Mouse (Mus musculus): ENCODE data around the gene Sh3gl3. TPM values are rescaled to one million over a fixed set of nuclear protein-coding genes. Genes with fewer than 3 reads are reported as not detected.

The Sh3gl3 gene
- total RNA-seq (2022) = 10 to 100 TPM; 50.3 to 59.5 (median 55.5) TPM

DNA sequence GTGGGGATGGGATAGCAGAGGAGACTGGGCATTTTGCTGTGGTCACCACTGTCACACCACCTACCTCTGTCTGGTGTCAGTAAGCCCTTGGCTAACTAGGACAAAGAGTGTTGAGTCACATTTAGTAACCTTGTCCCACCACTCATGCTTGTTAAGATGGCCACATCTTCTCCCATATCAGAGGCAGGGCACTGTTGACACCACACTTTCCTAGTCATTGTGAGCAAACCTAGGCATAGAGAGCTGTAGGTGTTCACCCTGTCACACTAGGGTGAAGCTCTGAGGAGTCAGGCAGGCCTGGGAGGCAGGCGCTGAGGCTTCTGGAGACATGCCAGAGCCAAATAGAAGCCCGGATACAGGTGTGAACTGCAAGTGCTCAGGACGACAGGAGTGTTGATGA is at the start of gene Sh3gl3:
TSS of gene Sh3gl3 (plus strand) at position 301 of the 400 bp plus-strand sequence.
- no peak for DNase-seq (ENCODE audit: low spot score in 2 of 2)

DNA sequence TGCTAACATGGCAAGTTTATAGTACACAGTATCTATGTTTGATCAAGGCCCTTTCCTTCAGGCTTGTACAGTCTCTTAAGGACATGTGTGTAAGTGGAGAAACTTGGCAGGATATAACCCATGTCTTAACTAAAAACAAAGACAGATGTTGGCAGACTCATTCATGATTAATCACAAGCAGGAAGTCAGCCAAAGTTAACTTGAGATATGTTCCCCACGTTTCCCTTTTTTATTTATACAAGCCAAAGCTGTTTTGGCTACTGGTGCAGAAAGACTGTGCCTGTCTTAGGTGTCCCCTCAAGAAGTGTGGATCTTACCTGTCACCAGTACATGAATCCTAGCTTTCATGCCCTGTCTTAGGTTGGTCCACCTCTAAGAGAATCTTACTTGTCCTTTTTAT is 35.4 kb upstream of the Sh3gl3 start:
- DNase-seq (ENCODE audit: low spot score in 2 of 2) = no peak

DNA sequence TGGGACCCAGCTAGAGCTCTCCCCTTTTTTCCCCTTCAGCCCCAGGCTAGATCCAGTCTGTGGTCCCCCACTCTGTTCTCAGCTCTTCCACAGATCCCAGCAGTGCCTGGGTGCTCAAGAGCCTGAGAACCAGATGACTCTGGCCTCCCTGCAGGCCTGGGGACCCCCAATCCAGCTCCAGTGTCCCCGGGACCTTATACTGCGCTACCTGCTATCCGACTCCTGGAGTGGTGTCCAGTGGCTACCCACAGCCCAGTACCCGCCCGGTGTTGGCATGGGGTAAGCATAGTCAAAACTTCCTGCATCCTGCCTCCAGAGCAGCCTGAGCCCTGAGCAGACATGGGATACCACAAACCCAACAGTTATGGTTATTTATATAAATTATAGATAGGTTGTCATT is 26.5 kb upstream of the Sh3gl3 start:
- DNase-seq (ENCODE audit: low spot score in 2 of 2) = no peak

DNA sequence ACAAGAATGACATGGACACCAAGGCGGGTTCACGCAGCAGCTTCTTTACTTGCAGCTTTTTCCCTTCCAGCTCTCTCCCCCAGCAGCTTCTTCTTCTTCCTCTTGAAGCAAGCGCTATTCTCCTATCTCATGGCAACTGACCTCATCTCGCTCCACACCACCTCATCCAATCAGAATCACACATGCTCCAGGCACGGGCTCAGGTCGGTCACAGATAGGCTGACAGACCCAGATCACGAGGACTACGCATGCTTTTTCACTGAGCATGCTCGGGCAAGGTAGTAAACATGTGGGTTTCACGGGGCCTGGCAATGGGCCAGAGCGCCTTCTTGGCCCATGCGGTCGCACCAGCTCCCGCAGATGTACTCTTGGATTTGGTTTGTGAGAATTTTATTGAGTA is 9.0 kb upstream of the Sh3gl3 start:
- no peak for DNase-seq (ENCODE audit: low spot score in 2 of 2)

DNA sequence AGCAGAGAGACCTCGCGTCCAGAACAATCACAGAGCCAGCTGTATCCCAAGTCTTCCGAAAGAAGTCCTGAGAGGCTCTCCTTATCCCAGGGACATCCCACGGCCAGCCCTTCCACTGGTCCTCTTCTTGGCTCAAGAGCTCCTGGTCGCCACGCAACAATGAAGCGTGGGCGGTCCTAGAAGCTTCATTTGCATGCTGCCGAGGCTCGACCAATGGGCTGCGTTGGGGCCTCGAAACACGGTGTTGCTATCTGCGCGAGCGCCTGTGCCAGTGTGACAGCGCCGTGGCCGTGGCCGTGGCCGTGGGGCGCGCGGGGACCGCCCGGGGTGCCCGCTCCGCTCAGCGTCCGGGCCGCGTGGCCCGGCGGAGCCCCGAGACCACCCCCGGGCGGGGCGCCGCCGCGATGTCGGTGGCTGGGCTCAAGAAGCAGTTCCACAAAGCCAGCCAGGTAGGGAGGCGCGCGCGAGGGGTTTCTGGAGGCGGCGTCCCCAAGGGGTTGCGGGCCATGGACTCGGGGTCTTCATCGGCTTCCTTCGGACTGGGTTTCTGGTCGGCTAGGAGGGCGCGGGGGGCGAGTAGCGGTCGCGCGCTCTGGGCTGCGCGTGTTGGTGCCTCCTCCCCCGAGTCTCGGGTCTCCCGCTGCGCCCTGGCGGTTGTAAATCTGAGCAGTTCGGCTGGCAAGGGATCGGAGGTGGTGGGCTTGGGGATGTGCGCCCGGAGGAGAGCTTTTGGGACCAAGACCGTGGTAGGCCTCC is 1.1 kb downstream of the Sh3gl3 start:
- peak; percentile 82 to 95 for DNase-seq (ENCODE audit: low spot score in 2 of 2)

DNA sequence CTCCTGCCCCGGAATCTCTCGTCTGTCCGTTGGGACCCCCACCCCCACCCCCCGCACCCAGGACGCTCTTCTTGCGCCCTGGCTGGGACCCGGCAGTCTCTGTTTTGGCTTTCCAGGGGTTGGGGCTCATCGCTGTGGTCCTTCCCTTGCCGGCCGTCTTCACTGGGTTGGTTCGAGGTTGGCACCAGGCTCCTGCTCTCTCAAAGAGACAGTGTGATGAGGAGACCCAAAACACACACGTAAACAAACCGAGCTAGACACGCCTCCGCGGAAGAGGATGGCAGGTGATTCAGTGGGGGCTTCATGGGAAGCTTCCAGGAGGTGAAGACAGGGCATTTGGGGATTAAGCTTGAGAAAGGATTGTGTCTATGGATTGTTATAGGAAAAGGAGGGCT is 1.7 kb downstream of the Sh3gl3 start:
- peak in 1 of 2 experiments; percentile 18 for DNase-seq (ENCODE audit: low spot score in 2 of 2)

DNA sequence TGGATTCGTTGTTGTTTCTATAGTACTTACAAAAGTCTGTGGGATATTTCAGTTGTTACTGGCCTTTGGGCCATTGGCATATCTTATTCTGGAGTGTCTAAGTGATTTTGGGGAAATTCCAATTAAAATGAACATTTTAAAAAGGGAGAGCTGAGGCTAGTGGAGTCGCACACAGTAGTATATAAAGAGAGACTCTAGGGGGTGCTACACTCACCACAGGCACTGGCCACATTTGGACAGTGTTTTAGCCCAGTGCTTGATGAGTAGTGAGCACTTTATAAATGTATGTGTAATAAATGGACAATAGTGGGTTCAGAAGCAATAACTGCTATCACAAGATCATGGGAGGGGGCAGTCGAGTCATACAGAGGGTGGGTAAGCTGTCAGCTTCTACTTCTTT is 2.6 kb downstream of the Sh3gl3 start:
- DNase-seq (ENCODE audit: low spot score in 2 of 2) = no peak

DNA sequence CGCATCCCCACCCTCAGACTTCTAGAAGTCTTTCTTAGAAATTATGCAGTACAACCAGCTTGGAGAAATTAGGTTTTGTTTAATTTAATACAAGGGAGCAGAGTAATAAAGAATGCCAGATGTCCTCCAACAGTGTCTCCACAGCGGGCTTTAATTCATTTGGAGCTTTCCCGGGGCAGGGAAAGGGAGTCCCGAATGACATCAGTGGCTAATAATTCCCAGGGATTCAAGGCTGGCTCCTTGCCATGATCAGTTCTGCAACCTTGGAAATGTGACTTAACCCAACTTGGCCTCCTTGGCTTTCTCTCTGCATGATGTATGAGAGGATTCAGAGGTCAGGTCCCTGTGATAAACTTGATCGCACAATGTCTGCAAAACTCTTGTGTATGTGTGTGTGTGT is 3.7 kb downstream of the Sh3gl3 start:
- DNase-seq (ENCODE audit: low spot score in 2 of 2) = no peak

DNA sequence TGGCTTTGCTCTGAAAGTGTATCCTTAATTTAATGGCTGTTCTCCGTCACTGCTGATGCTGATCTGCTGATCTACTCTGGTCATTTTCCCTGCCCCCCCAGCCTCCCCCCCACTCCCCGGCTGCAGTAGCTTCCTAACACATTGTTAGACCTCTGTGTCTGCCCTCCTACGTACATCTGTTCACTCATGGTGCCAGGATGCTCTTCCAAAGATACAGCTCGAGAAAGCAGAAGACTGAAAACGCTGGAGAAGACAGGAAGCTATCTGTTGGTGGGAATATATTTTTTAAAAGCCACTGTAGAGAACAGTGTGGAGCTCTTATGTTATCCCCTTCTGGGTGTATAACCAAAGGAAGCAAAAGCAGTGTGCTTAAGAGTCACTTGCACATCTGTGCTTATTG is 7.3 kb downstream of the Sh3gl3 start:
- DNase-seq (ENCODE audit: low spot score in 2 of 2) = no peak

DNA sequence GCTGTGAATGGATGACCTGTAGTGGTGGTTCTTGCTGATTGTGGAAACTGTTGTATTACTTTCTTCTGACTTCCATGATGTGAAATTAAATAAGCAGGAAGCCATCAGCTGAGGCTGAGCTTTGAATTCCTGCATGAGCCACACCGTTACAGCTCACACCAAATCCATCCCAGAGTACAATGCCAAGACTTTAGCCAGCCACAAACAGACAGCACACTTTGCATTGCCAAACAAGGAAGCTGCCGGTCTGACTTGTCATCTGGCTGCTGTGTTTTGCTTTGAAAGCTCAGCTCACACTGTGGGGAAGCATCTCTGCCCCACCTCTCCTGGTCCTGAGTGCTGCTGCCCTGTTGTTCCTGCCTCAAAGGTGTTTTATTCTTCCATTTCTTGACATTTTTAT is 9.1 kb downstream of the Sh3gl3 start:
- no peak for DNase-seq (ENCODE audit: low spot score in 2 of 2)

DNA sequence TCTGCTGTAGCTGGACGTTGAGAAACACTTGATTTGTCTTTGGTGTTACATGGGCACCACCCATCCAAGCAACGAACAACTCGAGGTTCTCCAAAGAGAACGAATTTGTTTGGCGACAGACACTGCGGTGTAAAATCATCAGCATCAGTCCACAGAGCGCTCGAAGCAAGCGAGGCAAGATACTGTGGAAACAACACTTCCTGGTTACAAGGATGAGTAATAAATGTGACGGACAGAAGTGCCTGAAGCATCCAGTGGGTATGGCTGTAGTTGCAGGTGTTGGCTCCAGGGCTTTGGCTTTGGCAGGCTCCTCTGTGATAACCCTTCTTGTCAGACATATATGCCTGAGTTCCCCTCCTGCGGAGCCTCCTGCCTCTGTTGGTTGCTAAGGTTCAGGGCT is 18.0 kb downstream of the Sh3gl3 start:
- DNase-seq (ENCODE audit: low spot score in 2 of 2) = no peak

DNA sequence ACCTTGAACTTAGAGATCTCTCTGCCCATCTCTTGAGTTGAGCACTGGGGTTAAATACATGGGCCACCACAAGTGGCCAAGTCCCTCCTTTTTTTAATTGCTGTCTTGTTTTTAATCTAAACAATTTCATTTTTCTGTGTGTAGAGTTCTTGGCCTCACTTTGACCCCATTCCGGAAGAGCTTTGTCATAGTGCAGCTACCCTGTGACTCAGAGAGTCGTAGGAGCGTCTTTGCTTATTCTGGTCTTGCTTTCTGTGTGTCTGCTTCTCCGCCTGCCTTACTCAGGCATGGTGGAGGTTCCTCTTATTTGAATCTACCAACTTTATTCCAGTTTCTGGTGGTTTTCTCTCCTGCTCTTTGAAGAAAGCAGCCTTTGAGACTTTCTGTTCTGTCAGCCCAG is 18.9 kb downstream of the Sh3gl3 start:
- DNase-seq (ENCODE audit: low spot score in 2 of 2) = no peak

DNA sequence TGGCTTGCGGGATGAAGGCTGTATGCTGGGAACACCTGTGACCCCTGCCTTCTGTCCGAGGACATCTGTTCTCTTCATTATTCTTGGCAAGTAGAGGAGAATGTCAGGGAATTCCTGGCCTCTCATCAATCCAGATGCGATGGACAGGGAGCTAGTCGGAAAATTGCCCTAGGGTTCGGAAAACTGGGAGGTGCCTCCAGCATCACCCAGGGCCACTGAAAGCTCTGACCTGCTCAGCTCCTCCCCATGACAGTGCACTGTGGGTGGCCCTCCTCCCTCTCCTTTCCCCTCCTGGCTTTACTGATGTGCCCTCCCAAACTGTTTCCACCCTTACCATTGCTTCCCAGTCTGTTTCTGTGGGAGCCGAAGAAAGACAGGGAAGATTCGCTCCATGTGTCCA is 29.5 kb downstream of the Sh3gl3 start:
- no peak for DNase-seq (ENCODE audit: low spot score in 2 of 2)

DNA sequence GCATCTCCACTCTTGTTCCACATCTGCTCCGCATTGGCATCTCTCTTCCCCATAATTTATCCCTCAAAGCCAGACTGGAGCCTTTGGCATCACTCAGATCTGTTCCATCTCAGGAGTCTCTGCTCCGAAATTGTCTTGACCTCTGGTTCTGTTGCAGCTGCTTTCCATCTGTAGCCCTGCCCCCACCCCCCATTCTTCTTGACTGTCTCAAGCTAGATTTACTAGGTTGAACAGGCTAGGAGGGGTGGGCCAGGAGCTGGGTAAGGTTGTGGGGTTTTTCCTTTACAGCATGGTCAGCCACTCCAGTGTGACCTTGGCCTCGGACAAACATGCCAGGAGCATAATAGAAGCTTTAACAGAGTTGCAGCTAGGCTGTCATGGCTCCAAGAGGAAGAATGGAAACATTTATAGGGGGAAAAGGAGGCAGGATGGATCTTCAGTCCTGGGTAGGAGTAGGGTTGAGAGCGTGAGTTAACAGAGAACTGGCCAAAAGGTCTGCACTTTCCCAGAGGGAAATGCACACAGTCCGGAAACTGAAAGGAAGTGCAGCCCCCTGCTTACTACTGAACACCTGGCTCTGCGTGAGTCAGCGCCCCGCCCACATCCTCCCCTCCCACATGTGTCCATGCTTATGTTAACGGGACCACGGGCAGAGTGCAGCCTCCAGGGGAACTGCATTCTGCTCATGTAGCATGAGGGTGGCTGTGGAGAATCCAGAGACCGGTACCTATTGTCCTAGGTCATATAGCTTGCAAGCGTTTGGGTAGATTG is 30.6 kb downstream of the Sh3gl3 start:
- DNase-seq (ENCODE audit: low spot score in 2 of 2) = no peak

DNA sequence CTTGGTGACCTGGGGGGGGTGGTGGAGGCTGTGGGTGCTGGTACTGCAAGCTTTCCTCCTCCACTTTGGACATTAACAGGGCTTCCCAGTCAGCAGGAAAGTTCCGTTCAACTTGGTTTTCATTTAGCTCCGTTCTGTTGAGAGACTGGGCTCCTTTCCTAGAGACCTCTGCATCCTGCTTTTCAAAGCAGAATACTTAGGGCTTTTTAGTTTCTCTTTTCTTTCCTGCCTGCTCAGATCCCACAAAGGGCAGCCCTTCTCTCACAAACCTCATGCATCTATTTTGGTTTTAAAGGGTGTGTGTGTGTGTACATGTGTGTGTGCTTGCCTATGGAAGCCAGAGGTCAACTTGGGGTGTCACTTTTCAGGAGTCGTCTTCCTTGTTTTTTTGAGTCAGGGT is 31.3 kb downstream of the Sh3gl3 start:
- DNase-seq (ENCODE audit: low spot score in 2 of 2) = no peak

DNA sequence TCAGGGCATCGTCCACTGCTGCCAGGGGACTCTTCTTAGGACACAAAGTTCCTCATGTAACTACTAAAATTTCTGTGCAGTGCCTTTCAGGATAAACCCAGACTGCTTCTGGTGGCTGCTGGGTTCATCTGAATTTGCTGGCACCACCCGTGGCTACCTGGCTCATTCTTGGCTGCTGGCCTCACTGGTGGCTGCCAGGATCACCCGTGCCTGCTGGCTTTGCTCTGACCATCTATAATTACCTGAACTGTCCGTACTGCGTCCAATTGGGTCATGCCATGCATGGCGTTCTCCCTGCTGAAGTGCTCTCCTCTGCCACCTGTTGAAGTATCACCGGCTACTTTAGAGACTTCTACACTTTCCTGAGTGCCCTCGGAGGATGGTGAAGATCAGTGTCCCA is 33.1 kb downstream of the Sh3gl3 start:
- no peak for DNase-seq (ENCODE audit: low spot score in 2 of 2)

DNA sequence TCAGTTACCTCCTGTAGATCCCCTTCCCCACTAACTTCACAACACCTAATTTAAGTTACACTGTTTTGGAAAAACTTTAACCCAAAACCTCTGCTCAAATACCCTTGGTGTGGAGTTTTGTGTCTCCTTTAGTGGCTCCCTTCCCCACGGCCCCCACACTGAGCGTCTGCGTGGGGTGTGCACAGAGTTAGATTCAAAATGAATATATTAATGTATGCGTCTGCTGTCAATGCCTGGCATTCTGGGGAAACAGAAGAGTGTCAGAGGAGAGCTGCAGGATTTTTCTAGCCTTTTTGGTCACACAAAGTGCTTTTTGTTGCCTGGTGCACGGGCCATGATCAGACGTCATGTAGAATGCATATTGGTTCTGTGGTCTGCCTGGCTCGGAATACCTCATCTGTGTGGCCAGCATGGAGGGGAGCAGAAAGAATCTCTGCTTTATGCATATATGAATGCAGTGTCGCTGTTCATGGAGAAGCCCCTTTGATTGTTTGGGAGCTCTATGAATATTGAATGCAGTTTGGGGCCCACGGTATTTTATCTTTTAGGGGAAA is 47.8 kb downstream of the Sh3gl3 start:
- DNase-seq (ENCODE audit: low spot score in 2 of 2) = no peak

DNA sequence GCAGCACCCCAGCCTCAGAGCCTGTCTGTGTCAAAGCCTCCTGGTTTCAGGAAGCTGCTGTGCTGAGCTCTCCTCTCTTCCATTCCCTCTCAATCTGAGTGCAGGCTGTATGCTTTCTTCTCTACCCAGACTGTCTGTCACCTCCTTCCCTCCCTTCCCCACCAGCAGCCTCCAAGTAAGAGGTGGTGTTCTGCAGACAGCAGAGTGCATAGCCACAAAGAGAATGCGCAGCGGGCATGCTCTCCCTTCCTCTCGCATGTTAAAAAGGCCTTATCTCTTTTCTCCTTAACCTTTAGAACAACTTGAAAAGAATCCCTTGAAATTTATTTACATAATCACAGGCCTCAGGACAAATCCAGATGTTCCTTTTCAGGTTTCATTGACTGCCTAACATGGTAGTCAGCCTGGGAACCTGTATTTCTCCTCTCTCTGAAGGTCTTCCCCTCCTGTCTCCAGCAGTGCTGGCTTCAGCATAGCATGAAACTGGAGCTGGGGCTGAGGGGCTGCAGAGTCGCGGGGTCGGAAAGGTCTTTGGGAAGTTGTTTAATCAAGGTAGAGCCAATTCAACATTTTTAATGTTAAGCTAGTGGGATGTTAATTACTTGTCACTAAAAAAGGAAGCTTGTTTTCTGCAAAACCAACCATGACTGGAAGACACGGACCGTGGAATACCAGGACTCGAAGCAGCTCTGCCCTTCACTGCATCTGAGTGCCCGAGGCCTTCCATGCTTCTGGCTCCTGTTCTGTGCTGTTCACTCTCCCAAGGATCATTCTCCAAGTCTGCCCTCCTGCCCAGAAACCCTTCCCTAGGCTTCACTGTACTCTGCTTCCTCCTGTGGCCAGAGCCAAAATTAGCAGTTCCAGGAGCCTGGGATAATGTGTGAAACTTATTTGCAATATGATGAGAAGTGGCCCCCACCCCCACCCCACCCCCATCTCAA is 50.5 kb downstream of the Sh3gl3 start:
- DNase-seq (ENCODE audit: low spot score in 2 of 2) = no peak

DNA sequence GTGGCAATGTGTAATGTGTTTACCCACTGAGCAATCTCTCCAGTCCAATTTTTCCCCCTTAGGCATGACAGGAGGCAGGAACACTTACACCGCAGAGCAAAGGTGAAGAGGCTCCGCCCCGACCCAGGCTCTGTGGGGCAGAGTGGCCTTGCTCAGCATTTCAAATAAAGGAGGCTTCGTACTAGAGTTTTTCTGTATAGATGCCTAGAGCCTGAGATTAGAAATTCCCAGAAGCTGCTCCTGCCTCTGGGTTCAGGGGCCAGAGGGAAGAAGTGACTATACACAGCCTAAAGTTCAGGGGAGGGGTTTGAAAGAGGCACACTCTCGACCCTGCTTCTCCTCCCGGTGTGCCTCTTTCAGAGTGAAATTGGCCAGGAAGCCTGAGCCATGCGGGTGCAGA is 59.6 kb downstream of the Sh3gl3 start:
- no peak for DNase-seq (ENCODE audit: low spot score in 2 of 2)

DNA sequence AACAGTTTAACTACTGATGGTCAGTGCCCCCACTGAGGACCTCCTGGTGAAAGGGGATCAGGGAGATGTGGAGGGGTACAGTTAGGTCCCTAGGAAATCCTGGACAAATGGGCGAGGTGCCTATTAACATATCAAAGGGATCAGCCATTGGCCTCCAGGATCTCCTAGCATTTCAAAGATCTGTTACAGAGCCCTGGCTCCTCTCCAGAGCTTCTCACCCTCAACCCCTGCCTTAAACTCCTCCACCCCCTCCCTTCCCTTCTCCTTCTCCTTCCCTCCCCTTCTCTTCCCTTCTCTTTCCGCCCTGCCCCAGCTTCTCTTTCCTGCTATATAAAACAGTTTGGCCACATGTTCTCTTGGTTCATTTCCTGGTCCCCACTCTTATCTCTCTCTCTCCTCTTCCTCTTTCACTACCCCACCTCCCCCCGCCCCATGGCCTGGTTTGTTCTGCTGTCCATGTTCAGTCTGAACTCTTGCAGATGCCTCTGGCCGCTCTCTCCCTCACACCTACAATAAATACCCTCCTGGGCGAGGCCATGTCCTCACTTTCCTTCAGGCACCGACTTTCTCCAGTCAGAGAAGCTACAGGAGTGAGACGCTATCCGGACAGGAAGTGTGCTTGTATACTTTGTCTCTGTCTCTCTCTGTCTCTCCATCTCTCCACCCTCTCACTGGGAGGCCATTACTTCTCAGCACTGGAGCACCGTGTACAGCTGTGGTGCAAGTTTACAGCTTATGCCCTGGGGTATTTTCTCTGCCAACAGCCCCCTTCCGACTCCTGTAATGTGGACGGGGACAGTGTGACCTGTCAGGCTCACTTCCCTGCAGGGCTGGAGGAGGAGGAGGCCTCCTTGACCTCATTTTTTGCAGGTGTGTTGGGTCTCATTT is 60.6 kb downstream of the Sh3gl3 start:
- DNase-seq (ENCODE audit: low spot score in 2 of 2) = no peak

DNA sequence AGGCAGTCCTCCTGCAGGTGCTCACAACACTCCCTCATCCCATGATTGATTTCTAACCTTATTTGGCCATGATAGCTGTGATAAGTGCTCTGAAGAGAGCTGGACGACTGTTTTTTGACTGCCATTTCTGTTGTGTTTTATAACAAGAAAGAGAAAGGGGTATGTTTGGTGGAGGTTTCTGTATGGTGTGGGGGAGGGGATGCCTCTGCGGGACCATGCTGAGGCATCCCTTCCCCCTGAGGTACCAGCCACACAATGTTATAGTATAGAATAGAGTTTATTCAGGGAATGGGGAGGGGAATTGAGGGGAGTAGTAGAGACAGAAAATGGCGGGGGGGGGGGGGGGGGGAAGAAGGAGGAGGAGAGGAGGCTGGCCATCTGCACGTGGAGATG is 61.3 kb downstream of the Sh3gl3 start:
- no peak for DNase-seq (ENCODE audit: low spot score in 2 of 2)
